Comparison of ENCODE assay signal across 9 mouse cellular contexts in the genomic region with DNA sequence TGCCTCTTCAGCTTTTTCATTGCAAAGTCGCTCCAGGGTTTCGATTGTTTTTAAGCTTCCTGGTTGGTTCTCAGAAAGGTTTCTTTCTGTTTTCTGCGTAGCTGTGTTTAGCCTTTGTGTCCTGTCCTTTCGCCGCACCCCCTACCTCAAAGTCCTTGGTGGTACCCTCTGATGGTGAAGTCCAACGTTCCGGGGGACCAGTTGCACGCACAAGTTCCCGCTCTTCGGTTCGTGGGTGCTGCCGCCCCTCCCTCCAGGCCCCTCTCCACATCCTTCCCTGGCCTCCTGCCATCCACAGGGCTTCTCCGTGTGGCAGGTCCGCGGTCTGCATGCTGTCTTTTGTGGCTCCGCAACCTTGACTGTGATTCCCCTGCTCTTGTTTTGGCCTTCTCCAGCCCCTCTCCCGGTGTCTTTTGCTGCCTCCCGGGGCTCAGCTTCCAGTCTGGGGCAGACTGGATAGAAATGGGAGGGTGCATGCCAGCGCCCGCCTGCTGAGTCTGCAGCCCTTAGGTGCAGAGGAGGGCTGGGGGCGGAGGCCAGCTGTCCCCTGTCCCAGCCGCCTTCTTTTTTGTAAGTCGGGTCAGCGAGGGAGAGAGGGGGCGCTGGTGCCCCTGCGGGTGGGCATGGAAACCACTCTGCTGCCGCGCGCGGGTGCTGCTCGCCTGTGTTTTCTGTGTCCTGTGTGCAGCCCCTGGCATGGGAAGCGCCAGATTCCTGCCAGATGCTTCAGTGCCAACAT. TPM values are rescaled to one million over a fixed set of nuclear protein-coding genes. Genes with fewer than 3 reads are reported as not detected.
DNase-seq lines count a peak whose midpoint lies in the region; ATAC-seq and TF ChIP-seq lines count a peak whose summit lies in the region.
"Had no signal": no experiment of that assay in that cellular context is flagged by ENCODE, and none has a peak within 500 bp of the region (broad histone marks: within the 10 kb centered on the region; RNA-seq: fewer than 3 reads in every experiment).

No protein-coding gene starts in this region.

- no peaks in the 10 kb centered on the region for H3K27me3 ChIP-seq in embryonic facial prominence, embryonic 11.5 days (ENCODE audit: control insufficient read depth, insufficient read depth, low read length)
- 0 out of 2 replicates have a peak, but pooled peaks cover 6% of the 10 kb centered on the region for H3K27me3 ChIP-seq in heart, postnatal 0 days (ENCODE audit: control insufficient read depth, insufficient read depth, low read length)
- H3K27me3 ChIP-seq in liver, embryonic 14.5 days (ENCODE audit: control insufficient read depth, insufficient read depth, low read length) = no peaks in the 10 kb centered on the region; the same call in 1 of the 2 replicates

- H3K4me3 ChIP-seq in embryonic facial prominence, embryonic 11.5 days (ENCODE audit: low read depth, low read length) = peak overlapping the region; percentile 53
- peak overlapping the region; percentile 63 for H3K4me3 ChIP-seq in heart, postnatal 0 days (ENCODE audit: low read depth, low read length)
- peak overlapping the region; percentile 46 to 56 for H3K4me3 ChIP-seq in liver, embryonic 14.5 days (ENCODE audit: insufficient read depth in 1 of 2, low read depth in 2 of 2, low read length in 2 of 2)
- H3K4me3 ChIP-seq in olfactory bulb, adult 2 months (ENCODE audit: insufficient read depth, low read depth, low read length) = peak overlapping the region; percentile 54

- TF ChIP-seq CTCF in heart, postnatal 0 days (IDR thresholded peaks at IDR 0.05; ENCODE audit: low read depth) = no peak
- no peak for TF ChIP-seq CTCF in liver, embryonic 14.5 days (IDR thresholded peaks at IDR 0.05; ENCODE audit: low read depth)
- TF ChIP-seq CTCF in olfactory bulb, adult 2 months (IDR thresholded peaks at IDR 0.05; ENCODE audit: insufficient read depth, low read depth, low read length) = no peak

- peak; percentile 21 for DNase-seq in gastrocnemius, postnatal 10 days
- no peak for DNase-seq in gastrocnemius, postnatal 25 days
- DNase-seq in embryonic facial prominence, embryonic 11.5 days (ENCODE audit: low spot score) = peak; percentile 56
- peak; percentile 11 for DNase-seq in heart, postnatal 0 days (ENCODE audit: low spot score)
- peak; percentile 4 to 39 for DNase-seq in kidney, postnatal 36 days
- no peak for DNase-seq in liver, embryonic 14.5 days (ENCODE audit: low read depth in 3 of 3, low spot score in 3 of 3)

- TF ChIP-seq POLR2A in olfactory bulb, adult 2 months (IDR thresholded peaks at IDR 0.05; ENCODE audit: insufficient read depth, low read depth, low read length) = no peak

- peak overlapping the region; percentile 96 for H3K4me2 ChIP-seq in embryonic facial prominence, embryonic 11.5 days (ENCODE audit: low read depth, low read length)
- peak overlapping the region; percentile 99 for H3K4me2 ChIP-seq in heart, postnatal 0 days (ENCODE audit: low read depth, low read length)
- H3K4me2 ChIP-seq in liver, embryonic 14.5 days (ENCODE audit: low read depth) = peak overlapping the region; percentile 58

- ATAC-seq in embryonic facial prominence, embryonic 11.5 days (replicated peaks; ENCODE audit: insufficient number of reproducible peaks, low FRiP score, low TSS enrichment, low read depth) = peak; percentile 80
- ATAC-seq in heart, postnatal 0 days (ENCODE audit: insufficient read depth, low read depth) = no peak
- ATAC-seq in liver, embryonic 14.5 days (ENCODE audit: insufficient read depth) = no peak
- ATAC-seq in inflammation-experienced regulatory T-cells, adult 6 months = no peak

- no peaks in the 10 kb centered on the region for H3K36me3 ChIP-seq in embryonic facial prominence, embryonic 11.5 days (replicated peaks; ENCODE audit: control insufficient read depth, insufficient read depth, low read depth, low read length)
- no peaks in the 10 kb centered on the region for H3K36me3 ChIP-seq in heart, postnatal 0 days (replicated peaks; ENCODE audit: control insufficient read depth, insufficient read depth, low read length)
- no peaks in the 10 kb centered on the region for H3K36me3 ChIP-seq in liver, embryonic 14.5 days (replicated peaks; ENCODE audit: control insufficient read depth, insufficient read depth, low read depth)
- H3K36me3 ChIP-seq: G1E had no signal

- under 1% methylated on average over 32 of the region's 32 CpGs for WGBS in embryonic facial prominence, embryonic 11.5 days
- WGBS in heart, postnatal 0 days = under 1% methylated on average over 32 of the region's 32 CpGs
- WGBS in liver, embryonic 14.5 days (ENCODE audit: insufficient replicate concordance) = 3% methylated on average over 32 of the region's 32 CpGs
- 2% methylated on average over 32 of the region's 32 CpGs for whole genome bisulfite sequencing in olfactory bulb, adult 2 months

- H3K9ac ChIP-seq in embryonic facial prominence, embryonic 11.5 days (replicated peaks; ENCODE audit: low read length) = peak overlapping the region; percentile 79
- peak overlapping the region; percentile 46 for H3K9ac ChIP-seq in heart, postnatal 0 days (replicated peaks; ENCODE audit: low read depth, low read length)
- no peak overlapping the region for H3K9ac ChIP-seq in liver, embryonic 14.5 days (replicated peaks)

- no peak for TF ChIP-seq EP300 in heart, postnatal 0 days (IDR thresholded peaks at IDR 0.05; ENCODE audit: low read depth)
- TF ChIP-seq EP300 in liver, embryonic 14.5 days (IDR thresholded peaks at IDR 0.05; ENCODE audit: low read depth) = no peak

- no peaks in the 10 kb centered on the region for H3K9me3 ChIP-seq in embryonic facial prominence, embryonic 11.5 days (replicated peaks; ENCODE audit: control insufficient read depth, low read length)
- no peaks in the 10 kb centered on the region for H3K9me3 ChIP-seq in heart, postnatal 0 days (replicated peaks; ENCODE audit: control insufficient read depth, low read length)
- no peaks in the 10 kb centered on the region for H3K9me3 ChIP-seq in liver, embryonic 14.5 days (ENCODE audit: control insufficient read depth, low read length)

- H3K27ac ChIP-seq in embryonic facial prominence, embryonic 11.5 days (replicated peaks; ENCODE audit: low read depth, low read length) = no peak overlapping the region
- H3K27ac ChIP-seq in heart, postnatal 0 days (ENCODE audit: low read depth) = no peak overlapping the region
- H3K27ac ChIP-seq in liver, embryonic 14.5 days = no peak overlapping the region
- no peak overlapping the region for H3K27ac ChIP-seq in olfactory bulb, adult 2 months (ENCODE audit: insufficient read depth, low read depth, low read length)

- no peaks in the 10 kb centered on the region for H3K4me1 ChIP-seq in embryonic facial prominence, embryonic 11.5 days (ENCODE audit: control insufficient read depth, insufficient read depth, low read length)
- H3K4me1 ChIP-seq in heart, postnatal 0 days (ENCODE audit: control insufficient read depth, insufficient read depth) = peaks cover 4% of the 10 kb centered on the region; the same call in 1 of the 2 replicates
- no peaks in the 10 kb centered on the region for H3K4me1 ChIP-seq in liver, embryonic 14.5 days (replicated peaks; ENCODE audit: control insufficient read depth in 2 of 2, insufficient read depth in 2 of 2, low read length in 1 of 2)
- peaks cover 11% of the 10 kb centered on the region for H3K4me1 ChIP-seq in olfactory bulb, adult 2 months (ENCODE audit: control insufficient read depth, insufficient read depth, low read length)

RNA-seq across cellular contexts. Expression of gene Fam19a1, which starts 3.7 kb away (rescaled TPM):
- total RNA-seq in gastrocnemius, postnatal 10 days (2021) = under 1 TPM; 0.09 to 0.11 TPM
- not detected for total RNA-seq in gastrocnemius, postnatal 25 days (2021)
- 0.63 and 0.70 TPM in 2 replicates for polyA plus RNA-seq in embryonic facial prominence, embryonic 11.5 days (2014; fragmentation: Nextera tagmentation; extraction: Ambion mirVana)
- not detected in 2 replicates for total RNA-seq in heart, postnatal 0 days (2014; rRNA removed; ENCODE audit: low replicate concordance)
- polyA plus RNA-seq in heart, postnatal 0 days (2015; fragmentation: Nextera tagmentation; extraction: Ambion mirVana) = 0.16 TPM in 1 of 2 replicates, not detected in the other
- not detected in 2 replicates for polyA plus RNA-seq in liver, embryonic 14.5 days (2012; rRNA removed)
- polyA plus RNA-seq in liver, embryonic 14.5 days (2014; fragmentation: Nextera tagmentation; extraction: Ambion mirVana) = not detected in 2 replicates
- not detected in 2 replicates for polyA plus RNA-seq in olfactory bulb, adult 2 months (2012; ENCODE audit: insufficient read depth, insufficient read length, low replicate concordance, missing spikeins)
- polyA plus RNA-seq in inflammation-experienced regulatory T-cells, adult 6 months (2017; shearing (Covaris generic)) = not detected
- polyA plus RNA-seq: G1E had no signal

RNA-seq across cellular contexts. Expression of gene 1700123L14Rik, which starts 49.3 kb away (rescaled TPM):
- not detected for total RNA-seq in gastrocnemius, postnatal 10 days (2021)
- total RNA-seq in gastrocnemius, postnatal 25 days (2021) = not detected
- not detected in 2 replicates for polyA plus RNA-seq in embryonic facial prominence, embryonic 11.5 days (2014; fragmentation: Nextera tagmentation; extraction: Ambion mirVana)
- total RNA-seq in heart, postnatal 0 days (2014; rRNA removed; ENCODE audit: low replicate concordance) = not detected in 2 replicates
- not detected in 2 replicates for polyA plus RNA-seq in heart, postnatal 0 days (2015; fragmentation: Nextera tagmentation; extraction: Ambion mirVana)
- not detected in 2 replicates for polyA plus RNA-seq in liver, embryonic 14.5 days (2012; rRNA removed)
- not detected in 2 replicates for polyA plus RNA-seq in liver, embryonic 14.5 days (2014; fragmentation: Nextera tagmentation; extraction: Ambion mirVana)
- polyA plus RNA-seq in olfactory bulb, adult 2 months (2012; ENCODE audit: insufficient read depth, insufficient read length, low replicate concordance, missing spikeins) = not detected in 2 replicates
- not detected for polyA plus RNA-seq in inflammation-experienced regulatory T-cells, adult 6 months (2017; shearing (Covaris generic))
- total RNA-seq: G1E had no signal
- polyA plus RNA-seq: G1E had no signal

Comparison
In these comparisons a context has a peak if more than half of its experiments do, and no peak if none do; other contexts are left out.
1. DNase-seq: peak in gastrocnemius, postnatal 10 days (single experiment), embryonic facial prominence, embryonic 11.5 days (single experiment), heart, postnatal 0 days (single experiment) and kidney, postnatal 36 days (2 of 2); none in gastrocnemius, postnatal 25 days (single experiment) and liver, embryonic 14.5 days (0 of 3).
2. Peak in every context shown above with its lines, with median percentiles within 50 percentile points of each other: H3K4me2 ChIP-seq and H3K4me3 ChIP-seq.